Mouse (Mus musculus): ENCODE results near the gene Mindy2. TPM values are rescaled to one million over a fixed set of nuclear protein-coding genes. Genes with fewer than 3 reads are reported as not detected.
A peak's percentile ranks its signal among the peaks of the same experiment; 100 is the strongest.

The Mindy2 gene
- total and polyA plus RNA-seq, 3 experiments: 7.1 to 36.7 (median 34.8) TPM

DNA sequence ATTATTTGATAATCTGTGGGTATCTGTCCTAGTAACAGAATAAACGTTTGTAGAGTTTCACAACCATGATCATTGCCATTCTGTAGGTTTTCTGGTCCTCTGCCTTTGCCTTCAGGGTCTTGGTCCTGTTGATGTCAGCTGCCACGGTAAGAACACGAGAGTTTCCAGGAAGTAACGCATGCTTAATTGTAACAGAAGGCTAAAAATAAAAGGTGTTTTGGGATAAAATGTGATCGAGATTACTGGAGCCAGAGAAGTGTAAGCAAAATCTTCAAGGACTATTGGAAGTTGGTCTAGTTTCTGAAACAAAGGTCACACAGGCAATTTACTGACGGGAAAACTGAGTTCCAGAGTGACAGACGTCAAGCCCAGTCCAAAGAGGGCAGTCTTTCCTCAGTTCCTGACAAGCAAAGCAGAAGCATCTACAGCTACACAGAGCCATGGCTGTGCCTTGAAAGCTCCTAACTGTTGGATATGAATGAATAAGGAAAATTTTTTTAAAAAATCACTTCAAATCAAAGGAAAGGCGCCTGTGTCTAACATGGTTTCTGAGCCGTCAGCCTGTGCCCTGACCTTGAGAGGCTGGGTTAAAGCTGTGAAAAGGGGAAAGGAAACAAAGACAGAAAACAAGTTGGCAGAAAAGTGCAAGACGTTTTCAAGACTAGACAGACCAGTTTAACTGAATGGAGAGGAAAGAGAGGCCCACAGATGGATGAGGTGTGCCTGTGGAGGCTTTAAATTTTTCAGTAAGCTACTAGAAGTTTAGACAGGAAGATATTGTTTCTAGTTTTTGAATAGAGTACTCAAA lies 15.0 kb upstream of the Mindy2 start:
- no peak overlapping the region for H3K27ac ChIP-seq
- no peaks in the 10 kb centered on the region; the same call in 1 of the 2 replicates for H3K4me1 ChIP-seq (ENCODE audit: control insufficient read depth, insufficient read depth, low read length)
- H3K27me3 ChIP-seq (ENCODE audit: control insufficient read depth, insufficient read depth, low read length): no peaks in the 10 kb centered on the region
- TF ChIP-seq POLR2A (IDR thresholded peaks at IDR 0.05; ENCODE audit: insufficient read depth, low read depth, low read length): no peak
- TF ChIP-seq EP300 (IDR thresholded peaks at IDR 0.05; ENCODE audit: insufficient read depth, low read depth, low read length): peak; percentile 49; the same call in 1 of the 2 replicates
- TF ChIP-seq CTCF (IDR thresholded peaks at IDR 0.05): peak; percentile 81
- 18% methylated on average over 10 of the region's 10 CpGs for WGBS
- H3K79me2 ChIP-seq (replicated peaks; ENCODE audit: control insufficient read depth, insufficient read depth, low read length): no peaks in the 10 kb centered on the region
- DNase-seq: peak in 1 of 2 experiments; percentile 30
- intact Hi-C loops (cut with DNase I): loop anchor here (1.0 to 5.0 kb wide), 3 partner anchors 260 to 420 kb away; no protein-coding TSS in a partner anchor
- H3K9ac ChIP-seq (ENCODE audit: low read depth, low read length): no peak overlapping the region
- H3K36me3 ChIP-seq (ENCODE audit: control insufficient read depth, insufficient read depth, low read length): no peaks in the 10 kb centered on the region
- no peak overlapping the region for H3K4me3 ChIP-seq

DNA sequence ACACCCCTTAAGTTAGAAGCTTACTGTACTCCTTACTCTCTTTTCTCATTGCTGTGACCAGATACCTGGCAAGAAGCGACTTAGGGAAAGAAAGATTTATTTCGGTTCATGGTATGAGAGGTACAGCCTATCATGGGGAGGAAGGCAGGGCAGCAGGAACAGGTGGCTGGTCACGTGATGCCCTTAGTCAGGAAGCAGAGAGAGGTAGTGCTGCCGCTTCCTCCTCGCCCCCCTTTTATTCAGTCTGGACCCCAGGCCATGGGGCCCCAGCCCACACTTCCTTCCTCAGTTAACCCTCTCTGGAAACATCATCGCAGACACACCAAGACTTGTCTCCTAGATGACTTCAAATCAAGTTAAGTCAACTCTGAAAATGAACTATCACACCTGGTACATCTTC lies 14.3 kb upstream of the Mindy2 start:
- no peak overlapping the region for H3K9ac ChIP-seq (ENCODE audit: low read depth, low read length)
- intact Hi-C loops (cut with DNase I): loop anchor here (5.0 kb wide), 2 partner anchors 261 to 421 kb away; no protein-coding TSS in a partner anchor
- no peak overlapping the region for H3K4me3 ChIP-seq

DNA sequence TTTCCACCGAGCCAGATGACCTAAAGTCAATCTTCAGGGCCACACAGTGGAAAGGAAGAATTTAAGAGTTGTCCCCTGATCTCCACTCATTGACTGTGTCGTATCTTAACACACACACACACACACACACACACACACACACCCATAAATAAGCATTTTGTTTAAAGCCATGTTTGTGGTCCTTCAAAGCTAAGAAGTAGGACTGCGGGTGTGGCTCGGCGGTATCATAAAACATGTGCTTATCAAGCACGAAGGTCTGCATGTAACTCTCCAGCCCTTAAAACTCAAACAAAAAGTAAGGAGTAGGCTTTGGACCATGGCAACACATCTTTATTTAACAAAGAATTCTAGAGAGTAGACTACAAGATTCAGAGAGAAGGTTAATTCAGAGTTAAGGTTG lies 13.4 kb upstream of the Mindy2 start:
- TF ChIP-seq POLR2A (IDR thresholded peaks at IDR 0.05; ENCODE audit: insufficient read depth, low read depth, low read length) (no peak), CTCF (IDR thresholded peaks at IDR 0.05) (no peak), EP300 (IDR thresholded peaks at IDR 0.05; ENCODE audit: insufficient read depth, low read depth, low read length) (no peak)
- DNase-seq: no peak
- Histone ChIP-seq H3K36me3 (ENCODE audit: control insufficient read depth, insufficient read depth, low read length) (no peaks in the 10 kb centered on the region), H3K4me3 (no peak overlapping the region), H3K27me3 (ENCODE audit: control insufficient read depth, insufficient read depth, low read length) (no peaks in the 10 kb centered on the region), H3K79me2 (replicated peaks; ENCODE audit: control insufficient read depth, insufficient read depth, low read length) (no peaks in the 10 kb centered on the region), H3K4me1 (ENCODE audit: control insufficient read depth, insufficient read depth, low read length) (no peaks in the 10 kb centered on the region; the same call in 1 of the 2 replicates), H3K27ac (no peak overlapping the region), H3K9ac (ENCODE audit: low read depth, low read length) (no peak overlapping the region)
- WGBS: 92% methylated on average over 6 of the region's 6 CpGs
- intact Hi-C loops (cut with DNase I): loop anchor here (5.0 kb wide), 2 partner anchors 262 to 422 kb away; no protein-coding TSS in a partner anchor

More for the DNA sequence above, 14.3 kb upstream of the Mindy2 start:
- no peak for TF ChIP-seq POLR2A (IDR thresholded peaks at IDR 0.05; ENCODE audit: insufficient read depth, low read depth, low read length)
- no peak for TF ChIP-seq EP300 (IDR thresholded peaks at IDR 0.05; ENCODE audit: insufficient read depth, low read depth, low read length)
- TF ChIP-seq CTCF (IDR thresholded peaks at IDR 0.05): no peak
- H3K79me2 ChIP-seq (replicated peaks; ENCODE audit: control insufficient read depth, insufficient read depth, low read length): no peaks in the 10 kb centered on the region
- peak in 1 of 2 experiments; percentile 20 for DNase-seq
- H3K27me3 ChIP-seq (ENCODE audit: control insufficient read depth, insufficient read depth, low read length): no peaks in the 10 kb centered on the region
- no peaks in the 10 kb centered on the region for H3K36me3 ChIP-seq (ENCODE audit: control insufficient read depth, insufficient read depth, low read length)
- 43% methylated on average over 6 of the region's 6 CpGs for WGBS
- no peaks in the 10 kb centered on the region; the same call in 1 of the 2 replicates for H3K4me1 ChIP-seq (ENCODE audit: control insufficient read depth, insufficient read depth, low read length)
- no peak overlapping the region for H3K27ac ChIP-seq

DNA sequence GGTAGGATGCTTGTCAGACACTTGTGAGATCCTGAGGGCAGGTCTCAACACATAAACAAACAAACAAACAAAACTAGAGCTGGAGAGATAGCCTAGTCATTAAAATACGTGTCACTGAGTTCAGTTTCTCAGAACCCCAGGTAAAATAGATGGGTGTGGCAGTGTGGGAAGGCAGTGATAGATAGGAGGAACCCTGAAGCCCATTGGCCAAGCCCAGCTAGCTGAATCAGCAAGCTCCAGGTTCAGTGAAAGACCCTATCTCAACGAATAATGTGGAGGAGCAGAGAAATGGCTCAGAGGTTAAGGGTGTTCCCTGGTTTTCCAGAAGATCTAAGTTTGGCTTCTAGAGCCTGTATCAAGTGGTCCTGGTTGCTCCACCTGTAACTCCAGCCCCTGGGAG lies 12.2 kb upstream of the Mindy2 start:
- H3K4me1 ChIP-seq (ENCODE audit: control insufficient read depth, insufficient read depth, low read length): no peaks in the 10 kb centered on the region; the same call in 1 of the 2 replicates
- H3K9ac ChIP-seq (ENCODE audit: low read depth, low read length): no peak overlapping the region
- no peak overlapping the region for H3K4me3 ChIP-seq
- intact Hi-C loops (cut with DNase I): no loop called here
- WGBS: 60% methylated on average over 2 of the region's 2 CpGs
- no peaks in the 10 kb centered on the region for H3K36me3 ChIP-seq (ENCODE audit: control insufficient read depth, insufficient read depth, low read length)
- H3K27me3 ChIP-seq (ENCODE audit: control insufficient read depth, insufficient read depth, low read length): no peaks in the 10 kb centered on the region
- no peaks in the 10 kb centered on the region for H3K79me2 ChIP-seq (replicated peaks; ENCODE audit: control insufficient read depth, insufficient read depth, low read length)
- TF ChIP-seq CTCF (IDR thresholded peaks at IDR 0.05): no peak
- no peak for TF ChIP-seq POLR2A (IDR thresholded peaks at IDR 0.05; ENCODE audit: insufficient read depth, low read depth, low read length)
- no peak for TF ChIP-seq EP300 (IDR thresholded peaks at IDR 0.05; ENCODE audit: insufficient read depth, low read depth, low read length)
- no peak for DNase-seq
- no peak overlapping the region for H3K27ac ChIP-seq

DNA sequence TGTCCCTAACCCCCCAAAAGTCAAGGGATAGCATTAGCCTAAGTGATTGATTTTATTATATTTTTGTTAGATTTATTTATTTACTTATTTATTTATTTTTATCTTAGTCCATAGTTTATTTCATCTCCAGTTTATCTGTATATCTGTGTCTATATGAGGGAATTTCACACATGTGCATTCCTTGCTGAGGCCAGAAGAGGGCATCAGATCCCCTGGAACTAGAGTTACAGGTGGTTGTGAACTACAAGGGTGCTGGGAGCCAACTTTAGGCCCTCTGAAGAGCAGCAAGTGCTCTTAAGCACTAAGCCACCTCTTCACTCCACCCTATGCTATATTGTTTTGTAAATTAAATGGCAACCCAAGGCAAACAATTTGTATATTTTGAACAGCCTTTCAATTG lies 11.1 kb upstream of the Mindy2 start:
- Histone ChIP-seq H3K36me3 (ENCODE audit: control insufficient read depth, insufficient read depth, low read length) (no peaks in the 10 kb centered on the region), H3K27ac (no peak overlapping the region), H3K4me3 (no peak overlapping the region), H3K9ac (ENCODE audit: low read depth, low read length) (no peak overlapping the region), H3K79me2 (replicated peaks; ENCODE audit: control insufficient read depth, insufficient read depth, low read length) (no peaks in the 10 kb centered on the region), H3K4me1 (ENCODE audit: control insufficient read depth, insufficient read depth, low read length) (no peaks in the 10 kb centered on the region; the same call in 1 of the 2 replicates), H3K27me3 (ENCODE audit: control insufficient read depth, insufficient read depth, low read length) (no peaks in the 10 kb centered on the region)
- TF ChIP-seq POLR2A (IDR thresholded peaks at IDR 0.05; ENCODE audit: insufficient read depth, low read depth, low read length) (no peak), CTCF (IDR thresholded peaks at IDR 0.05) (peak; percentile 66)
- no peak for DNase-seq
- intact Hi-C loops (cut with DNase I): no loop called here

DNA sequence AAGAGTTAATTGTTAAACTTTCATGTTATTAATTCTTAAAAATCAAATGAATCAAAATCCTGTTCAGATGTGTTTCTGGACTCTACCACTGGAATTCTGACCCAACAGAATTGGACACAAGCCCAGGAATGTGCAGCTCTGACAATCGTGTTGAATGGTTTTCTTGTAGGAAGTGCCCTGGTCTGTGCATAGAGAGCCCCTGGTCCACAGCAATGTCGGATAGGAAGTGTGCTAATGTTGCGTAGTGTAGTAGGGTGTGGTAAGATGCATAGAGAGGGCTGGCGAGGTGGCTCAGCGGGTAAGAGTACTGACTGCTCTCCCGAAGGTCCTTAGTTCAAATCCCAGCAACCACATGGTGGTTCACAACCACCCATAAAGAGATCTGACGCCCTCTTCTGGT lies 9.8 kb upstream of the Mindy2 start:
- H3K79me2 ChIP-seq (replicated peaks; ENCODE audit: control insufficient read depth, insufficient read depth, low read length): no peaks in the 10 kb centered on the region
- no peaks in the 10 kb centered on the region; the same call in 1 of the 2 replicates for H3K4me1 ChIP-seq (ENCODE audit: control insufficient read depth, insufficient read depth, low read length)
- H3K9ac ChIP-seq (ENCODE audit: low read depth, low read length): no peak overlapping the region
- no peaks in the 10 kb centered on the region for H3K36me3 ChIP-seq (ENCODE audit: control insufficient read depth, insufficient read depth, low read length)
- intact Hi-C loops (cut with DNase I): no loop called here
- no peak for DNase-seq
- H3K4me3 ChIP-seq: no peak overlapping the region
- H3K27me3 ChIP-seq (ENCODE audit: control insufficient read depth, insufficient read depth, low read length): no peaks in the 10 kb centered on the region
- TF ChIP-seq CTCF (IDR thresholded peaks at IDR 0.05): no peak
- TF ChIP-seq EP300 (IDR thresholded peaks at IDR 0.05; ENCODE audit: insufficient read depth, low read depth, low read length): no peak
- TF ChIP-seq POLR2A (IDR thresholded peaks at IDR 0.05; ENCODE audit: insufficient read depth, low read depth, low read length): no peak
- 42% methylated on average over 7 of the region's 7 CpGs for WGBS
- H3K27ac ChIP-seq: no peak overlapping the region
